Mouse (Mus musculus) urinary bladder, postnatal 25 days (tissue): ENCODE measurements at regions not wholly inside any gene's neighbourhood (a gene's known extent, or its start where the extent isn't known, plus 50 kb on each side); places are given as distances from the start of the nearest gene placed in this dataset.

Source experiments
- DNase-seq: peaks from one replicate; pipeline ENCODE4 v3.0.0; 2022; ENCODE audit warnings: low spot score

GRCm38 (mm10) chr10:91314441-91314840 is 133.3 kb upstream of the Tmpo start:
- DNase-seq: no peak

GRCm38 (mm10) chr10:91313316-91313715 is 132.2 kb upstream of the Tmpo start:
- DNase-seq: no peak

GRCm38 (mm10) chr10:91312913-91313312 is 131.8 kb upstream of the Tmpo start:
- DNase-seq: no peak

- no peak for DNase-seq
These were observed 119.0 kb upstream of the Tmpo start for GRCm38 (mm10) chr10:91300067-91300466.

GRCm38 (mm10) chr10:91297792-91298460 is 116.8 kb upstream of the Tmpo start:
- peak; percentile 27 for DNase-seq

- no peak for DNase-seq
These were observed 114.2 kb upstream of the Tmpo start for GRCm38 (mm10) chr10:91295345-91295744.

GRCm38 (mm10) chr10:91293226-91293625 is 112.1 kb upstream of the Tmpo start:
- DNase-seq: no peak

- DNase-seq: no peak
These were observed 103.1 kb upstream of the Tmpo start for GRCm38 (mm10) chr10:91284259-91284658.

GRCm38 (mm10) chr10:91270955-91271741 is 90.0 kb upstream of the Tmpo start:
- peak; percentile 80 for DNase-seq

- DNase-seq: peak; percentile 48
These were observed 89.3 kb upstream of the Tmpo start for GRCm38 (mm10) chr10:91270268-91270954.

GRCm38 (mm10) chr10:91267886-91268285 is 86.8 kb upstream of the Tmpo start:
- DNase-seq: no peak

- DNase-seq: no peak
These were observed 79.3 kb upstream of the Tmpo start for GRCm38 (mm10) chr10:91260416-91260815.

- no peak for DNase-seq
These were observed 68.6 kb upstream of the Tmpo start for GRCm38 (mm10) chr10:91249681-91250195.

GRCm38 (mm10) chr10:91244297-91244696 is 63.2 kb upstream of the Tmpo start:
- no peak for DNase-seq

- no peak for DNase-seq
These were observed 61.5 kb upstream of the Tmpo start for GRCm38 (mm10) chr10:91242491-91243046.

- no peak for DNase-seq
These were observed 60.5 kb upstream of the Tmpo start for GRCm38 (mm10) chr10:91241611-91242005.

GRCm38 (mm10) chr10:91240856-91241610 is 59.9 kb upstream of the Tmpo start:
- peak; percentile 66 for DNase-seq

GRCm38 (mm10) chr10:91240320-91240719 is 59.2 kb upstream of the Tmpo start:
- no peak for DNase-seq

GRCm38 (mm10) chr10:91236844-91237243 is 55.7 kb upstream of the Tmpo start:
- peak; percentile 25 for DNase-seq

- DNase-seq: no peak
These were observed 53.6 kb upstream of the Tmpo start for GRCm38 (mm10) chr10:91234709-91235108.
